Mouse (Mus musculus): Measurements from ENCODE around the gene Cldn11. TPM values are rescaled to one million over a fixed set of nuclear protein-coding genes. Genes with fewer than 3 reads are reported as not detected.

The Cldn11 gene
- polyA plus RNA-seq, 2 experiments = 0.06 TPM; not detected in 1

GRCm38 (mm10) chr3:31162860-31163259 lies 13.1 kb downstream of the Cldn11 start:
- Histone ChIP-seq H3K4me3 (ENCODE audit: insufficient read depth in 1 of 2, low read depth in 2 of 2, low read length in 2 of 2) (no peak overlapping the region), H3K27ac (no peak overlapping the region), H3K9me3 (ENCODE audit: control insufficient read depth, low read length) (no peaks in the 10 kb centered on the region), H3K27me3 (ENCODE audit: control insufficient read depth, insufficient read depth, low read length) (no peaks in the 10 kb centered on the region), H3K4me2 (ENCODE audit: low read depth) (no peak overlapping the region), H3K4me1 (replicated peaks; ENCODE audit: control insufficient read depth in 2 of 2, insufficient read depth in 2 of 2, low read length in 1 of 2) (no peaks in the 10 kb centered on the region), H3K9ac (replicated peaks) (no peak overlapping the region), H3K36me3 (replicated peaks; ENCODE audit: control insufficient read depth, insufficient read depth, low read depth) (no peaks in the 10 kb centered on the region)
- DNase-seq (ENCODE audit: low read depth in 3 of 3, low spot score in 3 of 3) (no peak), ATAC-seq (ENCODE audit: insufficient read depth) (no peak)
- TF ChIP-seq CTCF (IDR thresholded peaks at IDR 0.05; ENCODE audit: low read depth) (no peak), EP300 (IDR thresholded peaks at IDR 0.05; ENCODE audit: low read depth) (no peak)
- 70% methylated on average over 14 of the region's 14 CpGs for WGBS (ENCODE audit: insufficient replicate concordance)

GRCm38 (mm10) chr3:31165803-31166202 lies 16.1 kb downstream of the Cldn11 start:
- Histone ChIP-seq H3K27me3 (ENCODE audit: control insufficient read depth, insufficient read depth, low read length) (no peaks in the 10 kb centered on the region), H3K4me1 (replicated peaks; ENCODE audit: control insufficient read depth in 2 of 2, insufficient read depth in 2 of 2, low read length in 1 of 2) (no peaks in the 10 kb centered on the region), H3K4me2 (ENCODE audit: low read depth) (no peak overlapping the region), H3K27ac (no peak overlapping the region), H3K36me3 (replicated peaks; ENCODE audit: control insufficient read depth, insufficient read depth, low read depth) (no peaks in the 10 kb centered on the region), H3K9me3 (ENCODE audit: control insufficient read depth, low read length) (no peaks in the 10 kb centered on the region), H3K4me3 (ENCODE audit: insufficient read depth in 1 of 2, low read depth in 2 of 2, low read length in 2 of 2) (no peak overlapping the region), H3K9ac (replicated peaks) (no peak overlapping the region)
- 65% methylated on average over 3 of the region's 3 CpGs for WGBS (ENCODE audit: insufficient replicate concordance)
- DNase-seq (ENCODE audit: low read depth in 3 of 3, low spot score in 3 of 3) (no peak), ATAC-seq (ENCODE audit: insufficient read depth) (no peak)
- no peak for TF ChIP-seq EP300 (IDR thresholded peaks at IDR 0.05; ENCODE audit: low read depth)
- TF ChIP-seq CTCF (IDR thresholded peaks at IDR 0.05; ENCODE audit: low read depth) = no peak

GRCm38 (mm10) chr3:31166365-31166871 lies 16.7 kb downstream of the Cldn11 start:
- Histone ChIP-seq H3K27ac (no peak overlapping the region), H3K27me3 (ENCODE audit: control insufficient read depth, insufficient read depth, low read length) (no peaks in the 10 kb centered on the region), H3K36me3 (replicated peaks; ENCODE audit: control insufficient read depth, insufficient read depth, low read depth) (no peaks in the 10 kb centered on the region), H3K4me2 (ENCODE audit: low read depth) (no peak overlapping the region), H3K4me3 (ENCODE audit: insufficient read depth in 1 of 2, low read depth in 2 of 2, low read length in 2 of 2) (no peak overlapping the region), H3K4me1 (replicated peaks; ENCODE audit: control insufficient read depth in 2 of 2, insufficient read depth in 2 of 2, low read length in 1 of 2) (no peaks in the 10 kb centered on the region), H3K9ac (replicated peaks) (no peak overlapping the region), H3K9me3 (ENCODE audit: control insufficient read depth, low read length) (no peaks in the 10 kb centered on the region)
- no peak for DNase-seq (ENCODE audit: low read depth in 3 of 3, low spot score in 3 of 3)
- ATAC-seq (ENCODE audit: insufficient read depth) = no peak
- no peak for TF ChIP-seq EP300 (IDR thresholded peaks at IDR 0.05; ENCODE audit: low read depth)
- no peak for TF ChIP-seq CTCF (IDR thresholded peaks at IDR 0.05; ENCODE audit: low read depth)
- WGBS (ENCODE audit: insufficient replicate concordance) = 69% methylated on average over 12 of the region's 12 CpGs

GRCm38 (mm10) chr3:31190342-31190741 lies 40.6 kb downstream of the Cldn11 start:
- Histone ChIP-seq H3K4me2 (ENCODE audit: low read depth) (no peak overlapping the region), H3K4me3 (ENCODE audit: insufficient read depth in 1 of 2, low read depth in 2 of 2, low read length in 2 of 2) (no peak overlapping the region), H3K4me1 (replicated peaks; ENCODE audit: control insufficient read depth in 2 of 2, insufficient read depth in 2 of 2, low read length in 1 of 2) (no peaks in the 10 kb centered on the region), H3K9ac (replicated peaks) (no peak overlapping the region), H3K27me3 (ENCODE audit: control insufficient read depth, insufficient read depth, low read length) (no peaks in the 10 kb centered on the region), H3K27ac (no peak overlapping the region), H3K36me3 (replicated peaks; ENCODE audit: control insufficient read depth, insufficient read depth, low read depth) (no peaks in the 10 kb centered on the region), H3K9me3 (ENCODE audit: control insufficient read depth, low read length) (no peaks in the 10 kb centered on the region)
- ATAC-seq (ENCODE audit: insufficient read depth) = no peak
- no peak for TF ChIP-seq CTCF (IDR thresholded peaks at IDR 0.05; ENCODE audit: low read depth)
- TF ChIP-seq EP300 (IDR thresholded peaks at IDR 0.05; ENCODE audit: low read depth) = no peak
- DNase-seq (ENCODE audit: low read depth in 3 of 3, low spot score in 3 of 3) = no peak
- 72% methylated on average over 7 of the region's 7 CpGs for WGBS (ENCODE audit: insufficient replicate concordance)

GRCm38 (mm10) chr3:31191402-31191801 lies 41.7 kb downstream of the Cldn11 start:
- Histone ChIP-seq H3K9ac (replicated peaks) (no peak overlapping the region), H3K27me3 (ENCODE audit: control insufficient read depth, insufficient read depth, low read length) (no peaks in the 10 kb centered on the region), H3K9me3 (ENCODE audit: control insufficient read depth, low read length) (no peaks in the 10 kb centered on the region), H3K4me1 (replicated peaks; ENCODE audit: control insufficient read depth in 2 of 2, insufficient read depth in 2 of 2, low read length in 1 of 2) (no peaks in the 10 kb centered on the region), H3K36me3 (replicated peaks; ENCODE audit: control insufficient read depth, insufficient read depth, low read depth) (no peaks in the 10 kb centered on the region), H3K4me2 (ENCODE audit: low read depth) (no peak overlapping the region), H3K27ac (no peak overlapping the region), H3K4me3 (ENCODE audit: insufficient read depth in 1 of 2, low read depth in 2 of 2, low read length in 2 of 2) (no peak overlapping the region)
- ATAC-seq (ENCODE audit: insufficient read depth) (no peak), DNase-seq (ENCODE audit: low read depth in 3 of 3, low spot score in 3 of 3) (no peak)
- no peak for TF ChIP-seq EP300 (IDR thresholded peaks at IDR 0.05; ENCODE audit: low read depth)
- no peak for TF ChIP-seq CTCF (IDR thresholded peaks at IDR 0.05; ENCODE audit: low read depth)
- 66% methylated on average over 10 of the region's 10 CpGs for WGBS (ENCODE audit: insufficient replicate concordance)

All from liver, embryonic 14.5 days (tissue).